Mouse (Mus musculus) heart, adult 2 months (tissue): Measurements from ENCODE around the gene Qprt.

Experiments
- CTCF ChIP-seq: fragments of 200-600 bp; IDR thresholded peaks from 2 replicates; pipeline ENCODE4 v1.8.1; 2022; ENCODE audit warnings: antibody characterized with exemption, mild to moderate bottlenecking, moderate library complexity
- POLR2A ChIP-seq: fragments of 200-500 bp; IDR thresholded peaks from 2 replicates; pipeline ENCODE4 v1.6.1; 2011; ENCODE audit warnings: mild to moderate bottlenecking, low read depth, low read length, control low read depth; ENCODE audit not compliant: insufficient read depth

DNA sequence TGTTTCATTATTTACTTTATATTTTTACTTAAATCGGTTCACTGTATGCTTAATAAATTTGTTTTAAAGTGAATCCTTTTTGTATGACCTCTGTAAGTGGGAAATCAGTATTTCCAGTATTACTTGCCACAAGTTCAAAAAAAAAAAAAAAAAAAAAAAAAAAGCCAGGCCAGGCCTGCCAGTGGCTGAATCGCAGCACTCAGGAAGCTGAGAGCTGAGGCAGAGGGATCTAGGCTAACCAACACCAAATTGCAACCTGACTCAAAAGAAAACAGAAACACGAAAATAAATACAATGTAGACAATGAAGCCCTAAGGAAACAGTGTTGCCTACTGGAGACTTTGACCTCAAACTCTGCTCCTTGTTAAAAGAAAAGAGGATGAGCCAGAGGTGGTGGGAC is 28.1 kb downstream of the Qprt start:
- TF ChIP-seq CTCF (no peak), POLR2A (no peak)
